Mouse (Mus musculus) lung, postnatal 0 days (tissue): ENCODE results near the gene Rhbdd3.

Source experiments
- CTCF ChIP-seq: IDR thresholded peaks from 2 replicates; pipeline ENCODE4 v1.5.1; 2016; ENCODE audit warnings: antibody characterized with exemption, mild to moderate bottlenecking
- EP300 ChIP-seq: IDR thresholded peaks from 2 replicates; pipeline ENCODE4 v1.6.1; 2016; ENCODE audit warnings: antibody characterized with exemption, mild to moderate bottlenecking, control low read depth

DNA sequence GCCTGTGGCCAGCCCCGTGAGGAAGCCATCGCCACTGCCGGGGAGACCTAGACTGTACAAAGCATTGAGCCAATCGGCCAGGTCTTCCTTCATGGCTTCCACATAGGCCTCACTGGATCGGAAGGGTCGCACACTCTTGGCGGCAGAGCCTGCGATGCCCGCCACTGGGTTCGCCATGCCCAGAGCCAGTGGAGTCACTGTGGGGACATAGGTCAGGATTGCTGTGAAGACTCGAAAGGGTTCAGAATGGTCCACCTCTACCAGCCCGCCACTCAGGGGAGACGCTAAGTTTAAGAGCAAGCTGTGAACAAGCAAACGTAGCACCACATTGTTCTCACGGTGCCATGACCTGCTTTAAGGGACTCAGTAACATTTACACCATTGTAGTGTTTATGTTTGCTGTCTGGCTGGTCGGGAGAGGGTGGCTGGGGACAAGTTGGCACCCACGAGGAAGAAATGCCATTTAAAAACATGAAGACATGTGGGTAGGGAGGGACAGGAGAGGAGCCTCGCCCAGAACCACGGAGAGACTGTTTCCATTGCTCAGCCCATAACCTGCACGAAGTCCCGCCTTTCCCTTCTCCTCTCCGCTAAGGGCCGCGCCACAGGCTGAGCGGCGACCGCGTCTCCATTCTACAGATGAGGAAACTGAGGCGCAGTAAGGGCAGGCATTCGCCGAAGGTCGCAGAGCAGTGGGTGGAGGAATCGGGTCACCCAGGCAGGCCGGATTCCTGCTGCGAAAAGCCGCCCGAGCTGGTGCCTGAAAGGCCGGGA lies 34.3 kb upstream of the Rhbdd3 start:
- TF ChIP-seq CTCF (no peak), EP300 (no peak)
